Mouse (Mus musculus) bone marrow, adult 2 months (tissue): ENCODE results near the gene Gm10073.

ENCODE experiments used
- CTCF ChIP-seq: fragments of 200-500 bp; IDR thresholded peaks from 2 replicates; pipeline ENCODE4 v1.5.1; 2011; ENCODE audit warnings: low read length, control low read depth; ENCODE audit not compliant: control insufficient read depth, insufficient read depth
- POLR2A ChIP-seq: fragments of 200-500 bp; IDR thresholded peaks from 2 replicates; pipeline ENCODE4 v1.6.1; 2011; ENCODE audit warnings: low read depth, mild to moderate bottlenecking, control low read depth, low read length, borderline replicate concordance; ENCODE audit not compliant: control insufficient read depth

- TF ChIP-seq POLR2A (no peak), CTCF (no peak)
These were observed 39.6 kb downstream of the Gm10073 start for GRCm38 (mm10) chr8:106533709-106534108.
